Mouse (Mus musculus) lung, postnatal 0 days (tissue): Measurements from ENCODE around the gene Eri3.

Source experiments
- CTCF ChIP-seq: IDR thresholded peaks from 2 replicates; pipeline ENCODE4 v1.5.1; 2016; ENCODE audit warnings: antibody characterized with exemption, mild to moderate bottlenecking
- EP300 ChIP-seq: IDR thresholded peaks from 2 replicates; pipeline ENCODE4 v1.6.1; 2016; ENCODE audit warnings: antibody characterized with exemption, mild to moderate bottlenecking, control low read depth

GRCm38 (mm10) chr4:117551144-117552000 lies 1.2 kb downstream of the Eri3 start:
- TF ChIP-seq EP300: no peak
- no peak for TF ChIP-seq CTCF
